Mouse (Mus musculus) forelimb bud, embryonic 11.5 days (tissue): ENCODE data around the gene Gm20873.
"Not testable (repeated sequence)": the region's sequence is repeated elsewhere in the genome, so short reads cannot be mapped to it uniquely, and the experiment has no call there.

Experiments
- DNase-seq: peaks from one replicate; pipeline ENCODE4 v3.0.0-alpha.2; 2012; ENCODE audit warnings: low read depth, low spot score

The Gm20873 gene

GRCm38 (mm10) chrY:6266798-6267197, at the start of gene Gm20873:
Gene Gm20873 (plus strand): TSS chrY:6267098.
- not testable (repeated sequence) for DNase-seq

GRCm38 (mm10) chrY:6237895-6238294, 29.0 kb upstream of the Gm20873 start, which contains the start of gene Gm21746:
Gene Gm21746 (minus strand): TSS chrY:6237995.
- not testable (repeated sequence) for DNase-seq
